Mouse (Mus musculus) lung, embryonic 15.5 days (tissue): ENCODE measurements around the gene Ahdc1. TPM values are rescaled to one million over a fixed set of nuclear protein-coding genes. Genes with fewer than 3 reads are reported as not detected.
A peak's percentile ranks its signal among the peaks of the same experiment; 100 is the strongest.

ENCODE experiments used
- ATAC-seq: fragments of 200-750 bp; cut with Nextera tagmentation; 2 replicates; pipeline ENCODE4 v1.8.0; 2017; ENCODE audit warnings: moderate number of reproducible peaks, borderline replicate concordance; ENCODE audit not compliant: low FRiP score, low TSS enrichment; ENCODE audit errors: extremely low read depth
- H3K27ac ChIP-seq: fragments of 300-500 bp; sonication (generic); 2 replicates; pipeline ENCODE4 v1.5.1; 2015; ENCODE audit warnings: moderate library complexity, mild to moderate bottlenecking, inconsistent platforms
- H3K27me3 ChIP-seq: fragments of 300-500 bp; sonication (generic); 2 replicates; pipeline ENCODE4 v1.6.1; 2015; ENCODE audit warnings: inconsistent platforms
- H3K36me3 ChIP-seq: fragments of 300-500 bp; sonication (generic); 2 replicates; pipeline ENCODE4 v1.6.1; 2015; ENCODE audit warnings: inconsistent platforms
- H3K4me1 ChIP-seq: fragments of 300-500 bp; sonication (generic); 2 replicates; pipeline ENCODE4 v1.6.1; 2015; ENCODE audit warnings: inconsistent platforms
- H3K4me2 ChIP-seq: fragments of 300-500 bp; sonication (generic); 2 replicates; pipeline ENCODE4 v1.6.1; 2015; ENCODE audit warnings: inconsistent platforms, mild to moderate bottlenecking, moderate library complexity
- H3K4me3 ChIP-seq: fragments of 300-500 bp; sonication (generic); 2 replicates; pipeline ENCODE4 v1.5.1; 2015; ENCODE audit warnings: mild to moderate bottlenecking, inconsistent platforms
- H3K9ac ChIP-seq: fragments of 300-500 bp; sonication (generic); 2 replicates; pipeline ENCODE4 v1.6.1; 2015; ENCODE audit warnings: inconsistent platforms
- H3K9me3 ChIP-seq: fragments of 300-500 bp; sonication (generic); 2 replicates; pipeline ENCODE4 v1.6.1; 2016; ENCODE audit warnings: inconsistent platforms
- WGBS: fragments of 180-500 bp; shearing (Covaris S2); methylation state at CpG from one replicate; pipeline ENCODE4 v1.1.7; 2015; 5-methylcytosine and 5-hydroxymethylcytosine counted together
- polyA plus RNA-seq: library from polyadenylated mRNA; unstranded; fragments of >200 nt; fragmentation: Nextera tagmentation; extraction: Ambion mirVana; gene quantifications from 2 replicates; pipeline ENCODE4 v1.2.1, GENCODE M21; 2015

Ahdc1 gene
- polyA plus RNA-seq, 1 experiment from 2014 or later, result 10.5 TPM

DNA sequence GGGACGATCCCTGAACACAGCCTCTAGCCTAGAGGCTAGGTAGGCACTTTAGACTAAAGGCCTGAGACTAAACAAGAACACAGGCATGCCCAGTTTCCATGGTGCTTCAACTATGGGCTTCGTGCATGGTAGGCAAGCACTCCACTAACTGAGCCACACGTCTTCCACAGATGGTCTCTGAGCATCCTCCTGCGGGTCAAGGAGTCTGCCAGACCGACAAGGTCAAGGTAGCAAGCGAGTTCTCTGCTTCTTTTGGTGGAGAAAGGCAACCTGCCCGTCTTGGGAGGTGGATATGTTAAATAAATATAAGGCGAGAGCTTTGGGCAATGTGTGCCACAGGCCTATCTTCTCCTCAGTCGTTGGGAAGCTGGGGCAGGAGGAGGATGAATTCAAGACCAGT is 90.7 kb downstream of the Ahdc1 start:
- Histone ChIP-seq H3K9me3 (no peaks in the 10 kb centered on the region), H3K9ac (no peak overlapping the region), H3K4me1 (peaks cover 23% of the 10 kb centered on the region), H3K4me3 (no peak overlapping the region), H3K27me3 (no peaks in the 10 kb centered on the region), H3K27ac (no peak overlapping the region), H3K4me2 (no peak overlapping the region), H3K36me3 (no peaks in the 10 kb centered on the region)
- 67% methylated on average over 9 of the region's 9 CpGs for WGBS
- ATAC-seq, result no peak

DNA sequence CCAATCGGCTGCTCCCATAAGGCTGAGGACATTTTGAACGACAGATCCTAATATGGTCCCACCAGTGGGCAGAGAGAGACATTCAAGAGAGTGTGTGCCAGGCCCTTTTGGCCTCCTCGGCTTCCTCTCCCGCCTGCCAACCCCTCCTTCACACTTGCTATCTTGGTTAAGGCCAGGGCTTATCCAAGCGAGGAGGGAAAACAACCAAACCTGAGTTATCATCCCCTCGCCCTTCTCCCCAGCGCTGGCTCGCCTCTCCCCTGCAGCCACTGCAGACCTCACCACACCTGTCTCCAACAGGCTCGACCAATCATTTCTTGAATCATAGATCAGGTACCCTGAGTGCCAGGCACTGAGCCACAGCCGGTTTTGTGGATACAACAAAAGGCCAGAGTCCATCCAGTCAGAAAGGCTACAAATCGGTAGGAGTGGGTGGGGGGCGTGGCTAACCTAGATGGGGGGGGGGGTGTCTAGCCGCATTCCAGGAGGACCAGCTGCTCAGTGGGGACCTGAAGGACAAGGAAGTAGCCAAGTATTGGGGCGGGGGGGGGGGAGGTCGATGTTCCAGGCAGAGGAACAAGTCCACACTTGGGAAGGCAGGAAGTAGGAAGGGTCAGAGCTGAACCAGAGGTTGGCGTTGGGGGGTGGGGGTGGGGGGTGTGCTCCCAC is 92.6 kb downstream of the Ahdc1 start:
- Histone ChIP-seq H3K4me3 (peak overlapping the region; percentile 11), H3K27me3 (no peaks in the 10 kb centered on the region), H3K36me3 (no peaks in the 10 kb centered on the region), H3K9ac (peak overlapping the region; percentile 17; the same call in 1 of the 2 replicates), H3K9me3 (no peaks in the 10 kb centered on the region), H3K4me1 (peaks cover 38% of the 10 kb centered on the region), H3K4me2 (peak overlapping the region; percentile 45), H3K27ac (peak overlapping the region; percentile 97)
- WGBS, result 17% methylated on average over 15 of the region's 16 CpGs
- ATAC-seq, result peak; percentile 78

DNA sequence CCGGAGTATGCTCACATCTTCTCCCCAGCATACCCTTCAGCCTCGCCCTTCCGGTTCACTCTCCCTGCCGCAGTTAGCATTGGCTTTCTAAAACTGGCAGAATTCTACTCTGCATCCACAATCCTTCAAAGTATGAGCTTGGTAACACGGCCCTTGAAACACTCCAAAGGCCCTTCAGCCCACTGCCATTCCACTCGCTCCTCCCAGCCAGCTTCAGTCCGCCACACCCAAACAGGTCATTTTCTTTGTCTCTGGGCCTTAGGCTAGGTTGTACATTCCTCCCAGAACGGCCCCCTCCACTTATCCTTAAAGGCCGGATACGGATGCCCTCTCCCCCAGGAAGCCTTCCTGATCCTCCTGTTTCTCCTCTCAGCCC is 93.1 kb downstream of the Ahdc1 start:
- Histone ChIP-seq H3K27me3 (no peaks in the 10 kb centered on the region), H3K4me1 (peaks cover 43% of the 10 kb centered on the region), H3K27ac (peak overlapping the region; percentile 97), H3K9me3 (no peaks in the 10 kb centered on the region), H3K9ac (no peak overlapping the region), H3K4me3 (peak overlapping the region; percentile 10; the same call in 1 of the 2 replicates), H3K36me3 (no peaks in the 10 kb centered on the region), H3K4me2 (peak overlapping the region; percentile 45)
- 17% methylated on average over 10 of the region's 10 CpGs for WGBS
- ATAC-seq, result peak; percentile 73

DNA sequence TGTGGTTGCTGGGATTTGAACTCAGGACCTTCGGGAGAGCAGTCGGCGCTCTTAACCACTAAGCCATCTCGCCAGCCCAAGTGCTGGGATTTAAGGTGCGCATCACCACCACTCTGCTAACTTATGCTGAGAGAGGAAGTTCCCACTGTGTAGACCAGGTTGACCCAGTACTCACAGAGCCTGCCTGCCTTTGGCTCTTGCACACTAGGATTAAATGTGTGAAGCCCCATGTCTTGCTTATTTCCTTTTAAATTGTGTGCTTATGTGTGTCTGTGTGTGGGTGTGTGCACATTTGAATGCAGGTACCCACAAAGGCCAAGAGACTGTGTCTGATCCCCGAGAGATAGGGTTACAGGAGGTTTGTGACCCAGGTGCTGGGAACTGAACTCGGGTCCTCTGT is 95.6 kb downstream of the Ahdc1 start:
- 93% methylated on average over 7 of the region's 7 CpGs for WGBS

DNA sequence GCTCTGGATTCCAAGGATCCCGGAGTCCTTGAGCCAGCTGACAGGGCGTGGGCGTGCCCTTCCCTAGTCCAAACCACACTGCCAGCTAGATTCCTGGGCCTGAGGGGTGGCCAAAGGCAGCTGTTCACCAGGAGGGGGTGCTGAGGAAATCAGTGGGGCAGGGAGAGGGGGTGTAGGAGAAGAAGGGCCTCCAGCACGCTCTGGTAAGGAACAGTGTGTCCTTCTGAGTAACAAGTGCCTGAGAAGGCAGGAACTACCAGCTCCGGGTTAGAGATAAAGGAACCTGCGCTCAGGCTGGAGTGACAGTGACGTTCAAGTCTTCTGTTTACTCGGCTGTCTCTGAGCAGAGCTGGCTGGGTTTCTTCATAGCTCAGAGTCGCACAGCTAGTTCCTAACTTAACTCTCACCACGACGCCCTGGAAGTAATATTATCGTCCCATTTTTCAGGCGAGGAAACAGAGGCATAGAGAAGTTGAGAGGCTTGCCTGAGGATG is 96.8 kb downstream of the Ahdc1 start:
- Histone ChIP-seq H3K27me3 (no peaks in the 10 kb centered on the region), H3K4me1 (peaks cover 42% of the 10 kb centered on the region), H3K4me2 (no peak overlapping the region), H3K4me3 (no peak overlapping the region), H3K36me3 (no peaks in the 10 kb centered on the region), H3K27ac (peak overlapping the region; percentile 72), H3K9ac (no peak overlapping the region), H3K9me3 (no peaks in the 10 kb centered on the region)
- ATAC-seq, result peak; percentile 19; the same call in 1 of the 2 replicates
- 28% methylated on average over 13 of the region's 13 CpGs for WGBS

More for the DNA sequence above, 95.6 kb downstream of the Ahdc1 start:
- no peak overlapping the region for H3K27ac ChIP-seq
- no peaks in the 10 kb centered on the region for H3K9me3 ChIP-seq
- no peak overlapping the region for H3K4me3 ChIP-seq
- no peak overlapping the region for H3K4me2 ChIP-seq
- H3K9ac ChIP-seq, result no peak overlapping the region
- ATAC-seq, result no peak
- H3K36me3 ChIP-seq, result no peaks in the 10 kb centered on the region
- H3K27me3 ChIP-seq, result no peaks in the 10 kb centered on the region
- peaks cover 43% of the 10 kb centered on the region for H3K4me1 ChIP-seq

DNA sequence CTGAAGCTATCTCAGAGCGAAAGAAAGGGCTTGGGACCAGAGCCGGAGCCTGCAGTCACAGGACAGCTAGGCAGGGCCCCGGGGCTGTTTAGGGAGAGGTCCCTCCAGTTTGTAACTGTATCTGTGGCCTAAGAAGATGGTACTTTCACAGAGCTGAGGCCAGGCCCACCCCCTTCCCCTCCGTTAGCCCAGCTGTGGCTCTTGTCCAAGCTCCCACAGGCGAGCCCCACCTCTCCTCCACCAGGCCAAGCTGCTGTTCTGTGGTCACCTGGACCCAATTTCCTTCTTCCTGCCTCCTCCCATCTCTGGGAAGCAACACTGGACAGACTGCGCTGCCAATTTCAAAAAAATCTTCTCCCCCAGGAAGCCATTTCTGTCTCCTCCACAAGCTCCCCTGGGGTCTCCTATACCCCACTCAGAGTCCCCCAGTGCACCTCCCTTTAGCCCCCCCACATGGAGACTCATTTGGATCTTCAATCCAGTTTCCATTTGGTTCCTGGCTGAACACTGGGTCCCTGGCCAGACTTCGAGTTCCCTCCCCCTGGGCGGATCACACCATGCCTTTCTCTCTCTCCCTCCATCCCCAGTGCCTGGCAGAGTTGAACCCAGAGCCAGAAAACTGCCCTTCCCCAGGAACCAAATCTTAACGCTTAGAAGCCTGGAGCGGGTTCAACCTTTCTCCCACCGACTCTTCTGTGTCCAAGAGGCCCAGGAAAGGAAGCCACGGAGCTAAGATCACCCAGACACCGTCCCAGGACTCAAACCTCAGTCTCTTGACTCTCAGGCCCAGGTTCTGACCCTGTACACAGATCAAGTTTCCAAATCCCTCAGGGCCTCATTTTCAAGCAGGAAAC is 97.6 kb downstream of the Ahdc1 start:
- Histone ChIP-seq H3K4me2 (no peak overlapping the region), H3K36me3 (no peaks in the 10 kb centered on the region), H3K4me3 (no peak overlapping the region), H3K9ac (no peak overlapping the region), H3K27me3 (no peaks in the 10 kb centered on the region), H3K9me3 (no peaks in the 10 kb centered on the region), H3K4me1 (peaks cover 34% of the 10 kb centered on the region), H3K27ac (peak overlapping the region; percentile 72)
- no peak for ATAC-seq
- WGBS, result 56% methylated on average over 13 of the region's 13 CpGs

DNA sequence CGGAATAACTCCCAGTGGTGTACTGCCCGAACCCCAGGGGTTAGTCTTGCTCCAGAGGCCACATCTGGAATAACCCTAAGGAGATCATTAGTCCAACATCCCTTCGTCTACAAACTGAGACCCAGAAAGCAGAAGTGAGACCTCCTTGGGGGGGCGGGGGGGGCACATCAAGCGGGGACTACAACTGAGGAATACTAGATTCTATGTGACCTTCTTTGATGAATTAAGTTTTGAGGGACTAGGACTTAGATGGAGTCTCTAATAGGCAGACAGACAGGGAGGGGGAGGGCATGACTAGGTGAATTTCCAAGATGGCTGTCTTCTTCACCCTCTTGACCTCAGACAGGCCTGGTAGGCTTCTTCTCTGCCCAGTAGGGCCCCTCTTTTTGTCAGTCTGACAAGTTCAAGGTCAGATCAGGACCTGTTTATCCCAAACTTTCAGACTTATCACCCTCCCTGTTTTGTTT is 98.3 kb downstream of the Ahdc1 start:
- WGBS, result 68% methylated on average over 5 of the region's 5 CpGs

DNA sequence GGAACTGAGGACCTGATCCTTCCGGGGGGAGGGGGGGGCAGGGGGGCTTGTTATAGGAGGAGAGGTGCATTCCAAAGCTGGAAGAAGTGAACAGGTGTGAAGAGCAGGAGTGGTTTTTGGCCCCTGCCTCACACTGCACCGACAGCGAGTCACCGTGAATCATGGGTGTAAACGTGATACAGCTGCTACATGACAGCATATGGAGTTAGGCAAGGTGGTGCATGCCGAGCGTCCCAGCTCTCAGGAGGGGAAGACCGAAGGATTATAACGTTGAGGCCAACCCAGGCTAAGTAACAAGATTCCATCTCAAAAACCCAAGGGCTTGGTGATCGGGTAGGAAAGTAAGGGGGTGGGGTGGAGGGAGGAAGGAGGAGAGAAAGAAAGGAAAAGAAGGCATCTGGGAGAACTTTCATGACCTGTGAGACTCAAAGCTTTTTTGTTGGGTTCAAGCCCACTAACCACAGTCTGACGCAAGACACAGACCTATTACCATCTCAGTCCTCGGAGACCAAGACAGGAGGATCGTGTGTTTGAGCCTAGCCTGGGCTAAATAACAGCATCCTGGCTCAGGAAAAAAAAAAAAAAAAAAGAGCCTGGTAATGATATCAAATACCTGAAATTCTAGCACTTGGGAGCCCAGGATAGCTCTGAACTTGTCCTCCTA is 101.2 kb downstream of the Ahdc1 start:
- ATAC-seq, result no peak
- Histone ChIP-seq H3K4me3 (no peak overlapping the region), H3K4me1 (peaks cover 32% of the 10 kb centered on the region), H3K36me3 (no peaks in the 10 kb centered on the region), H3K27ac (no peak overlapping the region), H3K9me3 (no peaks in the 10 kb centered on the region), H3K27me3 (no peaks in the 10 kb centered on the region), H3K9ac (no peak overlapping the region), H3K4me2 (no peak overlapping the region)
- WGBS, result 27% methylated on average over 13 of the region's 13 CpGs

More for the DNA sequence above, 98.3 kb downstream of the Ahdc1 start:
- no peak overlapping the region for H3K27ac ChIP-seq
- H3K4me1 ChIP-seq, result peaks cover 27% of the 10 kb centered on the region
- no peak for ATAC-seq
- no peak overlapping the region for H3K4me2 ChIP-seq
- H3K36me3 ChIP-seq, result no peaks in the 10 kb centered on the region
- H3K27me3 ChIP-seq, result no peaks in the 10 kb centered on the region
- H3K9ac ChIP-seq, result no peak overlapping the region
- H3K4me3 ChIP-seq, result no peak overlapping the region
- no peaks in the 10 kb centered on the region for H3K9me3 ChIP-seq

DNA sequence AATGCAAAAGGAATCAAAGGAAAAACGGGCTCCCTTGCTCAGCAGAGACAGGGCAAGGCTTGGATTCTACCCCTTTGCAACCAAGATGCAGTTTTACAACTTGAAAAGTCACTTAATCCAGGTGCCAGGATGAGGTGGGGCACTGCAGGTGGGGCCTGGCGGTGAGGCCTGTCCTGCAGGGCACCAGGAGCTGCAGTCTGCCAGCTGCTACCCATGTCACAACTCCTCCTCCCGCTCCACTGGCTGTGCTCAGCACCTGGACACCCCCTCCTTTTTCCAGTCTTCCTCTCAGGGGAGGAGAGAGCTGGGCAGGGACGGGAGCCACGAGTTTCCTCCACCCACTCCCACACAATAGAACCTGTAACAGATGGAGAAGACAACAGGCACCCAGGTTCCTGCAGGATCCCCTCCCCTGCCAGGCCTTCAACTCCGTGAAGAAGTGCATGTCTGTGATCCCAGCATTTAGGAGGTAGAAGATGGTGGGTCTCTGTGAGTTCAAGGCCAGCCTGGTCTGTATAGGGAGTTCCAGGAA is 102.4 kb downstream of the Ahdc1 start:
- H3K4me2 ChIP-seq, result no peak overlapping the region
- no peaks in the 10 kb centered on the region for H3K27me3 ChIP-seq
- H3K4me1 ChIP-seq, result peaks cover 29% of the 10 kb centered on the region
- H3K9me3 ChIP-seq, result no peaks in the 10 kb centered on the region
- H3K36me3 ChIP-seq, result no peaks in the 10 kb centered on the region
- no peak overlapping the region for H3K9ac ChIP-seq
- H3K27ac ChIP-seq, result no peak overlapping the region
- 61% methylated on average over 6 of the region's 6 CpGs for WGBS
- no peak overlapping the region for H3K4me3 ChIP-seq
- no peak for ATAC-seq

DNA sequence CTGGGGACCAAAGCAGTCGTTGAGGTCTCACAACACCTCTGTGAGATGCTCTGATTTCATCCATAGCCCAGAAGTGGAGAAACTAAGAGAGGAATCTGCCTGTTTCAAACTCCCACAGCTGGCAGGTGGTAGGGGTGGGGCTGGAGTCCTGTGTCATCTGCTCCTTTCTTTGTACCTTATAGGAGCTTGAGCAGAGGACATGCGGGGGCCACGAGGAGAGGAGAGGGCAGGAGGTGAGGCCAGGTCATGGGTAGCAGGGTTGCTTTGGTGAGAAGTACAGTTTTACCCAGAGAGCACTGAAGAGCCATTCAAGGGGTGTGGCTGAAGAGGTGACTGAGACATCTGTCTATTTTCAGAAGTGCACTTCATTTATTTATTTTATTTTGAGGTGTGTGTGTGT is 103.7 kb downstream of the Ahdc1 start:
- Histone ChIP-seq H3K9ac (no peak overlapping the region), H3K4me3 (no peak overlapping the region), H3K4me2 (no peak overlapping the region), H3K9me3 (no peaks in the 10 kb centered on the region), H3K4me1 (peaks cover 32% of the 10 kb centered on the region), H3K27me3 (no peaks in the 10 kb centered on the region), H3K27ac (no peak overlapping the region), H3K36me3 (no peaks in the 10 kb centered on the region)
- WGBS, result 53% methylated on average over 3 of the region's 3 CpGs
- ATAC-seq, result no peak

DNA sequence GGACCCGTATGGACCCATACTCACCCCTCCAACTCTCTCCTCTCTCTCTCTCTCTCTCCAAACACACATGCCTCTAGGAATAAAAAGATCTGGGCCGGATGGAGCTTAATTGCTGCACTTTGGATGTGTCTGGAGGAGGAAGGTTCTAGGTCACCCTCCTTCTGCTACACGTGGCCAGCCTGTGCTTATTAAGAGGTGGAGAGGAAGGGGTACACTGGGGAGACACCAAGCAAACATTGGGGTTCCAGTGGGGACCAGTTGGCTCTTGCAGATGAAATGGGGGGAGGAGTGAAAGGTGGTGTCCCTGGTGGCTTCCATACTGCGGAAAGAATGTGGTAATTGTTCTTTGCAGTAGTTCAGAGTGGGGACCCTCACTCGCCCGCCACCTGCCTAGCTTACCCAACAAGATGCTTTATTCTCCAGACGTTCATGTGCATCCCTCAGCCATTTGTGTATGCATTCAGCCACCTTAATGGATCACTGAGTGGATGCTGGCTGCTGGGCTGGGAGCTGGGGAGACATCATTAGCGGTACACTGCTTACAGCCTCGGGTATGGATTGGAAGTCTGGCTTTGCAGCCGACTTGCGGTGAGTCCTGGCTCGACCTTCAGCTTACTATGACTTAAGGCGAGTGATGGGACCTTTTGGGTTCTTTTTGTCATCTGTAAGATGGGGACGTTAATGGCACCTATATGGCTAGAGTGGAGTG is 104.8 kb downstream of the Ahdc1 start:
- WGBS, result 74% methylated on average over 14 of the region's 14 CpGs
- Histone ChIP-seq H3K27me3 (no peaks in the 10 kb centered on the region), H3K4me1 (peaks cover 39% of the 10 kb centered on the region), H3K9ac (no peak overlapping the region), H3K4me2 (no peak overlapping the region), H3K4me3 (no peak overlapping the region), H3K36me3 (no peaks in the 10 kb centered on the region), H3K9me3 (no peaks in the 10 kb centered on the region), H3K27ac (peak overlapping the region; percentile 99)
- ATAC-seq, result no peak
